Mouse (Mus musculus) liver, adult 2 months (tissue): ENCODE measurements around the gene Fgfrl1.

Experiments used
- CTCF ChIP-seq: fragments of 200-500 bp; IDR thresholded peaks from 2 replicates; pipeline ENCODE4 v1.5.1; 2011; ENCODE audit warnings: low read depth, low read length, control low read depth
- POLR2A ChIP-seq: fragments of 200-500 bp; IDR thresholded peaks from 2 replicates; pipeline ENCODE4 v1.6.1; 2011; ENCODE audit warnings: low read length, control low read depth; ENCODE audit not compliant: insufficient read depth; ENCODE audit errors: extremely low read depth

DNA sequence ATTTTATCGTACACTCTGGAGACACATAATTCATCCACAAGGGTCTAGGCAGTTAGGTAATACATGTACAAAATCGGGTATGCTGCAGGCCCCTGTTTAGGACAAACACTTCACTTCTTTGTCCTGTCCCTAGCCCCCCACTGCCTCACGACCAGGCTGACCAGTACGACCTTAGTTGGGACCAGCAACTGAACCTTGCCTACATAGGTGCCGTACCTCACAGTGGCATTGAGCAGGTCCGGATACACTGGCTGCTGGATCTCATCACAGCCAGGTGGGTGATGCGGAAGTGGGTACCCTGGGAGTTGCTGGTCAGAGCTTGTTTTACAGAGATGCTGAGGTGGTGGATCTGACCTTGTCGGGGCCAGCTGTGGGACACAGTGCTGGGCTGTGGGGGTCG is 22.2 kb upstream of the Fgfrl1 start:
- TF ChIP-seq POLR2A (no peak), CTCF (no peak)
